Mouse (Mus musculus) liver, embryonic 11.5 days (tissue): Measurements from ENCODE around the gene Tpx2. TPM values are rescaled to one million over a fixed set of nuclear protein-coding genes. Genes with fewer than 3 reads are reported as not detected.

Experiments
- ATAC-seq: fragments of 200-750 bp; cut with Nextera tagmentation; replicated peaks from 2 replicates; pipeline ENCODE4 v1.8.0; 2017; ENCODE audit warnings: moderate number of reproducible peaks, mild to moderate bottlenecking, moderate TSS enrichment, moderate library complexity; ENCODE audit not compliant: low FRiP score
- DNase-seq: peaks from one replicate; pipeline ENCODE4 v3.0.0-alpha.2; 2017; ENCODE audit warnings: low spot score
- H3K27ac ChIP-seq: fragments of 300-500 bp; sonication (generic); 2 replicates; pipeline ENCODE4 v1.5.1; 2014; ENCODE audit warnings: mild to moderate bottlenecking, low read depth, low read length, control low read depth
- H3K27me3 ChIP-seq: fragments of 300-500 bp; sonication (generic); replicated peaks from 2 replicates; pipeline ENCODE4 v1.6.1; 2014; ENCODE audit warnings: low read length, mixed read lengths; ENCODE audit not compliant: control insufficient read depth, insufficient read depth
- H3K36me3 ChIP-seq: fragments of 300-500 bp; sonication (generic); 2 replicates; pipeline ENCODE4 v1.6.1; 2014; ENCODE audit warnings: mild to moderate bottlenecking, low read length, moderate library complexity, mixed read lengths; ENCODE audit not compliant: control insufficient read depth, insufficient read depth
- H3K4me1 ChIP-seq: fragments of 300-500 bp; sonication (generic); replicated peaks from 2 replicates; pipeline ENCODE4 v1.6.1; 2014; ENCODE audit warnings: low read length, mixed read lengths; ENCODE audit not compliant: control insufficient read depth, insufficient read depth
- H3K4me2 ChIP-seq: fragments of 300-500 bp; sonication (generic); 2 replicates; pipeline ENCODE4 v1.6.1; 2014; ENCODE audit warnings: mild to moderate bottlenecking, control low read depth, moderate library complexity
- H3K4me3 ChIP-seq: fragments of 300-500 bp; sonication (generic); 2 replicates; pipeline ENCODE4 v1.5.1; 2014; ENCODE audit warnings: low read depth, low read length, control low read depth
- H3K9ac ChIP-seq: fragments of 300-500 bp; sonication (generic); 2 replicates; pipeline ENCODE4 v1.6.1; 2014; ENCODE audit warnings: low read depth, low read length, control low read depth
- H3K9me3 ChIP-seq: fragments of 300-500 bp; sonication (generic); 2 replicates; pipeline ENCODE4 v1.6.1; 2016; ENCODE audit warnings: low read length, inconsistent platforms, mixed read lengths; ENCODE audit not compliant: control insufficient read depth
- WGBS: fragments of 180-500 bp; shearing (Covaris S2); extraction: QIAGEN DNeasy Blood & Tissue Kit; methylation state at CpG from one replicate; pipeline ENCODE4 v1.1.7; 2014; 5-methylcytosine and 5-hydroxymethylcytosine counted together
- polyA plus RNA-seq: library from polyadenylated mRNA; unstranded; fragments of >200 nt; fragmentation: Nextera tagmentation; extraction: Ambion mirVana; gene quantifications from 2 replicates; pipeline ENCODE4 v1.2.1, GENCODE M21; 2014

The Tpx2 gene
- polyA plus RNA-seq, 1 experiment from 2014 or later = 107 TPM

- Histone ChIP-seq H3K4me3 (no peak overlapping the region), H3K9ac (no peak overlapping the region), H3K27me3 (no peaks in the 10 kb centered on the region), H3K36me3 (peaks cover 10% of the 10 kb centered on the region; the same call in 1 of the 2 replicates), H3K27ac (no peak overlapping the region), H3K4me1 (no peaks in the 10 kb centered on the region), H3K9me3 (no peaks in the 10 kb centered on the region), H3K4me2 (no peak overlapping the region)
- no peak for DNase-seq
- WGBS = 75% methylated on average over 6 of the region's 6 CpGs
- ATAC-seq = no peak
Observed at GRCm38 (mm10) chr2:152899011-152899410, 51.2 kb downstream of the Tpx2 start.

- no peak for DNase-seq
- Histone ChIP-seq H3K27ac (no peak overlapping the region), H3K9me3 (no peaks in the 10 kb centered on the region), H3K9ac (no peak overlapping the region), H3K27me3 (no peaks in the 10 kb centered on the region), H3K4me2 (no peak overlapping the region), H3K4me3 (no peak overlapping the region), H3K36me3 (no peaks in the 10 kb centered on the region), H3K4me1 (peaks cover 5% of the 10 kb centered on the region; the same call in 1 of the 2 replicates)
- 89% methylated on average over 15 of the region's 15 CpGs for WGBS
- ATAC-seq = no peak
Observed at GRCm38 (mm10) chr2:152901296-152901695, 53.5 kb downstream of the Tpx2 start.

- Histone ChIP-seq H3K9me3 (no peaks in the 10 kb centered on the region), H3K9ac (no peak overlapping the region), H3K36me3 (no peaks in the 10 kb centered on the region), H3K27me3 (no peaks in the 10 kb centered on the region), H3K4me1 (peaks cover 5% of the 10 kb centered on the region; the same call in 1 of the 2 replicates), H3K27ac (no peak overlapping the region), H3K4me3 (no peak overlapping the region), H3K4me2 (no peak overlapping the region)
- ATAC-seq (no peak), DNase-seq (no peak)
- 60% methylated on average over 3 of the region's 3 CpGs for WGBS
Observed at GRCm38 (mm10) chr2:152902658-152903057, 54.9 kb downstream of the Tpx2 start.

- Histone ChIP-seq H3K4me3 (no peak overlapping the region), H3K9ac (no peak overlapping the region), H3K9me3 (no peaks in the 10 kb centered on the region), H3K27ac (no peak overlapping the region), H3K36me3 (no peaks in the 10 kb centered on the region), H3K4me1 (peaks cover 5% of the 10 kb centered on the region; the same call in 1 of the 2 replicates), H3K4me2 (no peak overlapping the region), H3K27me3 (no peaks in the 10 kb centered on the region)
- WGBS = 70% methylated on average over 4 of the region's 4 CpGs
- DNase-seq (no peak), ATAC-seq (no peak)
Observed at GRCm38 (mm10) chr2:152903586-152903985, 55.8 kb downstream of the Tpx2 start.

- Histone ChIP-seq H3K4me3 (no peak overlapping the region), H3K9me3 (no peaks in the 10 kb centered on the region), H3K36me3 (no peaks in the 10 kb centered on the region), H3K9ac (no peak overlapping the region), H3K27ac (no peak overlapping the region), H3K4me1 (peaks cover 5% of the 10 kb centered on the region; the same call in 1 of the 2 replicates), H3K4me2 (no peak overlapping the region), H3K27me3 (no peaks in the 10 kb centered on the region)
- DNase-seq (no peak), ATAC-seq (no peak)
- 37% methylated on average over 5 of the region's 5 CpGs for WGBS
Observed at GRCm38 (mm10) chr2:152904127-152904643, 56.4 kb downstream of the Tpx2 start.

- Histone ChIP-seq H3K9ac (no peak overlapping the region), H3K9me3 (no peaks in the 10 kb centered on the region), H3K36me3 (no peaks in the 10 kb centered on the region), H3K27ac (no peak overlapping the region), H3K4me1 (peaks cover 5% of the 10 kb centered on the region; the same call in 1 of the 2 replicates), H3K4me3 (no peak overlapping the region), H3K27me3 (no peaks in the 10 kb centered on the region; the same call in 1 of the 2 replicates), H3K4me2 (no peak overlapping the region)
- DNase-seq = no peak
- 57% methylated on average over 11 of the region's 11 CpGs for WGBS
- no peak for ATAC-seq
Observed at GRCm38 (mm10) chr2:152905036-152905829, 57.5 kb downstream of the Tpx2 start.

- no peak overlapping the region for H3K4me3 ChIP-seq
- no peak for DNase-seq
- no peak overlapping the region for H3K9ac ChIP-seq
- H3K27ac ChIP-seq = no peak overlapping the region
- H3K4me1 ChIP-seq = peaks cover 5% of the 10 kb centered on the region; the same call in 1 of the 2 replicates
- ATAC-seq = no peak
- WGBS = 58% methylated on average over 9 of the region's 9 CpGs
- peaks cover 12% of the 10 kb centered on the region for H3K27me3 ChIP-seq
- no peaks in the 10 kb centered on the region for H3K36me3 ChIP-seq
- no peaks in the 10 kb centered on the region for H3K9me3 ChIP-seq
- H3K4me2 ChIP-seq = no peak overlapping the region
Observed at GRCm38 (mm10) chr2:152906274-152907037, 58.7 kb downstream of the Tpx2 start.

GRCm38 (mm10) chr2:152907114-152907943 is 59.6 kb downstream of the Tpx2 start:
- Histone ChIP-seq H3K36me3 (no peaks in the 10 kb centered on the region), H3K27ac (no peak overlapping the region), H3K4me2 (no peak overlapping the region), H3K27me3 (peaks cover 20% of the 10 kb centered on the region), H3K4me1 (peaks cover 5% of the 10 kb centered on the region; the same call in 1 of the 2 replicates), H3K4me3 (no peak overlapping the region), H3K9ac (no peak overlapping the region), H3K9me3 (no peaks in the 10 kb centered on the region)
- no peak for ATAC-seq
- WGBS = 71% methylated on average over 14 of the region's 14 CpGs
- DNase-seq = no peak
